Mouse (Mus musculus) urinary bladder, postnatal 36 days (tissue): ENCODE results near the gene Abhd8.
A peak's percentile ranks its signal among the peaks of the same experiment; 100 is the strongest.
"Not testable (repeated sequence)": the region's sequence is repeated elsewhere in the genome, so short reads cannot be mapped to it uniquely, and the experiment has no call there.

Source experiments
- DNase-seq, 2 experiments: peaks; one replicate each; pipeline ENCODE4 v3.0.0; 2022; ENCODE audit warnings: low spot score in 2 of 2, mixed read lengths in 1 of 2

Gene Abhd8

DNA sequence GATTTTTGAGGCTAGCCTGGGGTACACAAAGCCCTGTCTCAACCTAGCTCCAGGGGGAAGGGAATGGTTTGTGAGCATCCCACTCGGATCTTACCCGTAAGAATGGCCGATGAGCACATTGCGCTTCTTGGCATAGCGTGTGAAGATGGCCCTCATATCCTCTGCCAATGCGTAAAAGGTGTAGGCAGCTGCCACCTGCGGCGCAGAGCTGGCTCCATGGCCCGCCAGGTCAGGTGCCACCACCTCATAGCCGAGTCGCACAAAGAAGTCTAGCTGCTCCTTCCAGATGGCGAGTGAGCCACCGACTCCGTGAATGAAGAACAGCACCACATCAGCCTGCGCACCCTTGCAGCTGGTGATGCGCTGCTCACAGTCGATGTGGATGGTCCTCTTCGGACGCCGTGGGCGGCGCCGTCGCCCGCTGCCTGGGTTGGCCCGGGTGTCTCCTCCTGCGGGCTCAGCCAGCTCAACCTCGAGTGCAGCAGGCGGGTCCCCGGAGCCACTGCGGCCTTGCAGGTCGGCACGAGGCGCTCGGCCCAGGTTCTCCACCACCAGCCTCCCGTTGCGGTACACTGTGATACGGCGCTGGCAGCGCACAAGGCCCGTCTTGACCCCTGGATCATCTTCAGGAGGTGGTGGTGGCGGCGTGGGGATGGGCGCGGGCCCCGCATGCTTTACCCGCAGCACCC, 2.2 kb downstream of the Abhd8 start:
- DNase-seq: no peak

DNA sequence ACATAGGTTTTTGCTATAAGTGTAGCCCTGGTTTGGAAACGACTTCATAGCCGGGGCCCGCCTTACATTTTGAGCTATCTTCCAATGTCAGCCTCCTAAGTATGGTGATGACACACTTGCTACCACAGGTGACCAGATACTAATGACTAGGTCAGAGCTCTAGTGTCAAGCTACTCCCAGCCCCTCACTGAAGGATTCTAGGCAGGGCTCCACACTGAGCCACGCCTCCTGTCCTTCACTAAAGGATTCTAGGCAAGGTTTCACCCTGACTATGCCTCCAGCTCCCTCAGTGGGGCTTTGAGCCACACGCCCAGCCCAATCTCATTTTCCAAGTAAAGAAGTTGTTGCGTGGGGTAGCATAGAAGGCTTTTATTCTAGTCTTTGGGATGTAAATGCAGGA, 2.7 kb downstream of the Abhd8 start:
- no peak for DNase-seq

DNA sequence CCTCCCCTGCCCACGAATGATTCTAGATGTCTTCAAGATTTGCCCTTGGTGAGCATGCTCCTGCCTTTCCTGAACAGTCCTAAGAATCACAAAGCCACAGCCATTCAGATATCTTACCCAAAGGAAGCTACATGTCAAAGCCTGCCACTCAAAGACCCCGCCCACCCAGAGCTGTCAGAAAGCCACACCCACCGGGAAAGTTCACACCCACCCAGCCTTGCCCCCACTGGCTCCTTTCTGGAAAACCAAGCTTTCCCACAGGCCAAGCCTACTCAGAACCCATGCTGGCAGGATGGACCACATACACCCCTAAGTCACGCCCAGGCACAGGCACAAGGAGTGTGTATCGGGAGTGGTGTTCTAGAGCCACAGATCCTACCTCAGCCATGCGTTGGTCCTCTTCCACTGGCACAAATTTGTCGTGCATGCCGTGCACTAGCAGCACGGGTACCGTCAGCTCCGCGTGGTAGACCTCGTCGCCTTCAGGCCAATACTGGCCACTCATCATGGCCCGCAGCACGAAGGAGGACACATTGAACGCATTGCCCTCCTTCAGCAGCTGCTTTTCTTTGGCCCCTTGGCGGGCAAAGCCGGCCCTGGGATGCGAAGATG, 5.7 kb downstream of the Abhd8 start:
- DNase-seq: no peak

DNA sequence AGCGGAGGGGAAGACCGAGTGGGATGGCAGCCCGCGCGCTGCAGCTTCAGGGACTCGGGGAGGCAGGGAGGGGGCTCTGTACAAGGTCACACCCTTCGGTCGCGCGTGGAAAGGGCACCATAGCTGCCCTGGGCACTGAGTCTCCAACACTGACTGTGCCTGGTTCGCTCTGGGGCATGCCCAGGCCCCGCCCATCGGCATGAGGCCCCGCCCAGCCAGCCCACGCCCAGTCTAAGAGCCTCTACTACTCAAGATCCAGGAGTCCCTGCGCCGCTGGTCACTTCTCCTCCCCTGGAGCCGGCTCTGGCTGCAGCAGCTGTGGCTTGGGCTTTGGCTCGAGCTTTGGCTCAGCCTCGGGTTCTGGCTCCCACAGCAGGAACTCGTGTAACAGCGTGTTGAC, 6.5 kb downstream of the Abhd8 start:
- no peak for DNase-seq

DNA sequence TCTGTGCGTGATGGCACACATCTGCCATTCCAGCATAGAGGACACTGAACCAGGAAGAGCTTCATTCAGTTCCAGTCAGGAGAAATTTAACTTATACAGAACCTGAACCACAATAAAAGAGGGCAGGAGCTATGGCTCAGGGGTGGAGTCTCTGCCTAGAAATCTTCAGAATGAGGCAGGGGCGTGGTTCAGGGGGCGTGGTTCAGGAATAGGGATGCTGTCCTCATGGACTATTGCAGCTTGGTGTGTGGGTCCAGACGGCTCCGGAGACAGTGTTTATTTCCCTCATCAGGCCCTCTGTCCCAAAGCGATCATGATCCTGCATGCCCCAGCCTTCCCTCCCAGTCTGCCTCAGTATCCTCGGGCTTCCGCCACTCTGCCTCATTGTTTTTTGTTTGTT, 8.8 kb downstream of the Abhd8 start:
- DNase-seq: no peak

DNA sequence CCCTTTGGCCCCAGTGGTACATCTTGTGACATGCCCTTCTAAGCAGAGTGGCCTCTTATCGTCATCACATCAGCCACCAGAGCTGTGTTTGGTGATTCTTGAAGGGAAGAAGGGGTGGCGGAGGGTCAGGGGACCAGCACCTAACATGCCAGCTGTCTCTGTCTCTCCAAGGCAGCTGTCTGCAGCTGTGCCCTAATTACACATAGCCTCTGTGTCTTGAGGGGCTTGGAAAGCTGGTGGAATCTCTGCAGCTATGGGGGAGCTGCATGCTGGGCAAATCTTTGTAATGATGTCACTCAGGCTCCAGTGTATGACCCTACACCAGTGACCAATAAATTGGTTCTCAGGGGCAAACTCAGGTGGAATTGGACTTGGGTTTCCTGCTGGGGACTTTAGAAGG, 10.8 kb downstream of the Abhd8 start:
- no peak for DNase-seq

DNA sequence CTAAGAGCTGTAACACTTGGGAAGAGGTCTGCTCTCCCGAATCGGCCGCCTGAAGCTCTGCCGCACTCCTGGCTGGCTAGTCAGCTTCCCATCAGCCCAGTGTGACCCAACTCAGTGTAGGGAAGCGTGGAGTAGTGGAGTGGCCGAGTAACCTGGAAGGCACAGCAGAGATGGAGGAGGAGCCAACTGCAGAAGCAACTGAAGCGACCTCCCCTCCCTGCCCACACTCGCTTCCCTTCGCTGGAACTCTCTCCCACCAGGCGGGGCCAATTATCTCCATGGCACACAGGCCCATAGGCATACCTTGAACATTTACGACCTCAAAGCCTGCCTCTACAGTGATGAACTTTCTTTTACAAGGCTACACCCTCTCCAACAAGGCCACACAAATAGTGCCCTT, 11.7 kb downstream of the Abhd8 start:
- no peak for DNase-seq

DNA sequence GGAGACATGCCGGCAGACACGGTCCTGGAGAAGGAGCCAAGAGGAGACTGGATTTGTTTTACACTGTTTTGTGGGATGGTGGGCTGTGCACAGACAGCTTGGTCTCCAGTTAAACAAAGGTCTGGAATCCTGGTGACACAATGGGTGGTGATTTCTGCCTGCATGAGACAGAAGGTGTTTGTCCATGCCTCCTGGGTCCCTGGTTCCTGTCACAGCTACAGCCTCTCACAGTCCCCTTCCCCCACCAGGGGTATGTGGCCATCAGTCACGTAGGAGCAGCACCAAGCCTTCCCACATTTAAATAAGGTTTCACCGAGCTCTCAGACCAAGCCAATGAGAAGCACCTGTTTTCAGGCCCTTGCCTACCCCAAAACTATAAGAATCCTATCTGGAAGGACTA, 12.1 kb downstream of the Abhd8 start:
- no peak for DNase-seq

DNA sequence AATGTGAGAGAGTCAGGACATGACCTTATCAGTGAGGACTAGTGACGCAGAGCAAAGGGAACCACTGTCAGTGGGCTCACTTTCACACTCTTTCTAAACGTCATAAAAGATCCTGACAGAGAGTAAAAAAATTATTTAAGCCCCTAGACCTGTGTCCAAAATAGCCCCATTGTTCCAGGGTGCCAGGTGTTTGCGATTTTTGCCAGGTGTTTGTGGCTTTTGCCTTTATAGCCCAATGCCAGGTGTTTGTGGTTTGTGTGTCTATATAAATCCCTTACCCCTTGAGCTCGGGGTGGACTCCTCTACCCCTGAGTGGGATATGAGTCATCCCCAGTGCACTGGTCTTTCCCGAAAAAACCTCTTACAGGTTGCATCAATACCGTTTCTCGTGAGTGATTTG, 18.4 kb downstream of the Abhd8 start:
- DNase-seq: no peak

DNA sequence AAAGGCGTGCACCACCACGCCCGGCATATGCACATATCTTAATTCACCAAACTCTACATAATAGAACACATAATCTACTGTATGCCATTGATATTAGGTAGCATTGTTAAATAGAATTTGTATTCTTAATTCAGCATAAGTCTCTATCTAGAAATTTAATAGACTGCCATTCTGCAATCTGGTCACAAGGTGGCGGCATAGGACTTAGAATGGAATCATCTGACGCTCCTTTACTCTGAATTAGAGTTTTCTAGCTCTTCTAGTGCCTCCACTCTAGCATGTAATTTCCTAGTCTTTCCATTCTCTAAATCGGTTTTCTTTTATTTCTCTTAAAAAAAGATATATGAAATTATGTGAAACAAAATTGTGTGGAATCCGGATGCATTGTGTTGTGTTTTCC, 22.1 kb downstream of the Abhd8 start:
- peak; percentile 23 to 29 for DNase-seq

DNA sequence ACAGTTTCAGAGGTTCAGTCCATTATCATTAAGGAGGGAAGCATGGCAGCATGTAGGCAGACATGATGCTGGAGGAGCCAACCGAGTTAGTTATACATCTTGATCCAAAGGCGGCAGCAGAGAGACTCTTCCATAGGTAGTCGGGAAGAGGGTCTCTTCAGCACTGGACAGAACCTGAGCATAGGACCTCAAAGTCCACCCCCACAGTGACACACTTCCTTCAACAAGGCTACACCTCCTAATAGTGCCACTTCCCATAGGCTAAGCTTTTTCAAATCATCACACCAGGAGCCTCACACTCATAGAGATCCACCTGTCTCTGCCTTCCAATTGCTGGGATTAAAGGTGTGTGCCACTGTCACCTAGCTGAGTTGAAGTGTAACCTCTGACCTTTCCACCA, 26.4 kb downstream of the Abhd8 start:
- DNase-seq: no peak

DNA sequence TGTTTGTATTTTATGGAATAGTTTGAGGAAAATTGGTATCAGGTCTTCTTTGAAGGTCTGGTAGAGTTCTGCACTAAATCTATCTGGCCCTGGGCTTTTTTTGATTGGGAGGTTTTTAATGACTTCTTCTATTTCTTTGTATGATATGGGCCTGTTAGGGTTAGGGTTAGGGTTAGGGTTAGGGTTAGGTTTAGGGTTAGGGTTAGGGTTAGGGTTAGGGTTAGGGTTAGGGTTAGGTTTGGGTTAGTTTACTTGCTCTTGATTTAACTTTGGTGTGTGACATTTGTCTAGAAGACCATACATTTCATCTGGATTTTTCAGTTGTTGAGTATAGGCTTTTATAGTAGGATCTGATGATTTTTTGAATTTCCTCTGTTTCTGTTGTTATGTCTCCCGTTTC, 30.5 kb downstream of the Abhd8 start:
- DNase-seq: not testable (repeated sequence)

DNA sequence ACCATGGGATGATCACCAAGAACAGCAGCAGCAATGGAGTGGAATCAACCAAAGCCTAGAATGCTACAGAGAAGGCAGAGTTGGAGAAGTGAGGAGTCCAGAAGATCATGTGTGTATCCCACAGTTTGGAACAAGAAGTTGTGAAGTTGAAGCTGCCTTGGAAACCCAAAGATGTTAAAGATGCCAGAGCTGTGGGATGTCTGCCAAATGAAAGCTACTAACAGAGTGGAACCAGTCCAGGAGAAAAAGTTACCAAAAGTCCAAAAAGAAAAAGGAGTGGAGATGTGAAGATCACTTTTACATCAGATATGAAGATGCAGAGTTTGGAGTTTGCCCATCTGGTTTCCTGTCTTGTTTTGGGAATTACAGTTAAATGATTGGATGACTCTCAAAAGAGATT, 41.3 kb downstream of the Abhd8 start:
- no peak for DNase-seq

DNA sequence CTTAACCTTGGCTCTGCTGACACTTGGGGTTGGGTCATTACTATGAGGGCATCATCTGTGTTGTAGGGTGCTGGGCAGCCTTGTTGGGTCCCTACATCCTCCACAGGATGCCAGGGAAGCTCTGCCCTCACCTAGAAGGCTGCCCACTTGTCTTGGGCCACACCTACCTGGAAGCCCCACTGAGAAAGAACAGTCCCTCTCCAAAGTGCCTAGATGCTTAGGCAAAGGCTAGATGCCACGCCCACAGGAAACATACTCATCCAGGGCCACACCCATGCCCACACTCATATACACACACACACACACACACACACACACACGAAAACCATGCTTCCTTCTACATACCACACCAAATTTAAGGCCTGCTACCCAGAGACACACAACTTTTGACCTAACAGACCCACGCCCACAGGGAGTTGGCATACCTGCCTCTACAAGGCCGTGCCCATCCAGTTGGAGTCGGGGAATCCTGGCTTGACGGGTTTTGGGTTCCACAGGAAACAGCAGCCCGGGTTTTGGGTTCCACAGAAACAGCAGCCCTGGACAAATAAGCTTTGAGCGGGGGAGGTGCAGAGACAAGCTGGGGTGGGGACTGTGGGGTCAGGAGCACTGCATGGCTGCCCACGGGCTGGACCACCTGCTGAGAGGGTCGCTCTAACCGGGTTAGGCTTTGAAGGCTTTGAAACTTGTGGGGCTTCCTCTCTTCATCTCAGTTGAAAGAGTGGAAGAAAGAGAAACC, 51.8 kb downstream of the Abhd8 start:
- DNase-seq: no peak

DNA sequence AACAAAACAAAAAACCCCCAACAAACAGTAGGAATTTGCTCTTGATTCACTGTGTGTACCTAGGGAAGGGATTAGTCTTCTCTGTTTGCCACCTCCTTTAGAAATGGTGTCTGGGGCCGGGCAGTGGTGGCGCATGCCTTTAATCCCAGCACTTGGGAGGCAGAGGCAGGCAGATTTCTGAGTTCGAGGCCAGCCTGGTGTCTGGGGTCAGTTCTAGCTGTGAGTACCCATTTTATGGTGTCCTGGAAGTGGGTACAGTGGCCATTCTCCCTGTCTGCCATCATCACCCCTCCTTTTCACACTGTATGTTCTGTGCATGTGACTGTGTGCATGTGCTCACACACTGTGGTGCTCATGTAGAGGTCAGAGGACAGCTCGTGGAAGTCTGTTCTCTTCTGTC, 55.2 kb downstream of the Abhd8 start:
- DNase-seq: no peak

DNA sequence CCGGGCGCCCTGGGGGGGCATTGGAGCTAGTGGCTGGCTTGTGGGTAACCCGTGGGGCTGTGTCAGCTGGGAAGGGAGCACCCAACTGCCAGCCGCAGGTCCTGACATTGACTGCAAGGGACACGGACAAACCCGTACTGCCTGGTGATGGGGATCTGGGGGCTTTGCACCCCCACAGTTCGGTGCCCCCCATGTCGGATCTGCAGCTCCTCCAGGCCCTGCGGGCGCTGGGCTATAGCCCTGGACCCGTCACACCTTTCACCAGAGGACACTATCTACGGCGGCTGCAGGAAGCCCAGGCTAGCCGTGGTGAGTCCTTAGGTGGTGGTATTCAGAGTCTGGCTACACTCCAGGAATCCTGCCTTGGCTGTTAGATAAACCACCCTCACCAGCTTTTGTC, 56.0 kb downstream of the Abhd8 start:
- no peak for DNase-seq
